Mouse (Mus musculus): ENCODE measurements around the gene Gm853.
"Not testable (repeated sequence)": the region's sequence is repeated elsewhere in the genome, so short reads cannot be mapped to it uniquely, and the experiment has no call there.

The Gm853 gene

DNA sequence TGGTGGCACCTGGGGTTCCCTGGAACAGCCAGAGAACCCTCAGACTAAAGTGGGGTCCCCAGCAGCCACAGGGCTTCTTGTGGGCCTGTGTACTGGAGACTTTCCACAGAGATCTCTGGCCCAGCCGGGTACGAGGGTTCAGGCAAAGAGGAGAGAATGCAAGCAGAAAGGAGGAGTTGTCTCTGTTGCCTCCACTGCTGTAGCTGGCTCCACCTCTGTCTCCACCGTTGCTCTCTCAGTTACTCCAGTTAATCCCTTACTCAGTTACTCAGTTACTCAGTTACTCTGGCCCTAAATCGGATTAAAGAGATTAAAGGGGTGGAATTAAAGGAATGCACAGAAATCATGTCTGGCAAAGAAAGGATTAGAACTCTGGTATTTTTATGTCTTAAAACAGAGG, at the start of gene Gm853:
Gene Gm853, minus strand, starts transcription at position 223 of the 400 bp plus-strand sequence.
- no peak for DNase-seq (ENCODE audit: extremely low spot score)

DNA sequence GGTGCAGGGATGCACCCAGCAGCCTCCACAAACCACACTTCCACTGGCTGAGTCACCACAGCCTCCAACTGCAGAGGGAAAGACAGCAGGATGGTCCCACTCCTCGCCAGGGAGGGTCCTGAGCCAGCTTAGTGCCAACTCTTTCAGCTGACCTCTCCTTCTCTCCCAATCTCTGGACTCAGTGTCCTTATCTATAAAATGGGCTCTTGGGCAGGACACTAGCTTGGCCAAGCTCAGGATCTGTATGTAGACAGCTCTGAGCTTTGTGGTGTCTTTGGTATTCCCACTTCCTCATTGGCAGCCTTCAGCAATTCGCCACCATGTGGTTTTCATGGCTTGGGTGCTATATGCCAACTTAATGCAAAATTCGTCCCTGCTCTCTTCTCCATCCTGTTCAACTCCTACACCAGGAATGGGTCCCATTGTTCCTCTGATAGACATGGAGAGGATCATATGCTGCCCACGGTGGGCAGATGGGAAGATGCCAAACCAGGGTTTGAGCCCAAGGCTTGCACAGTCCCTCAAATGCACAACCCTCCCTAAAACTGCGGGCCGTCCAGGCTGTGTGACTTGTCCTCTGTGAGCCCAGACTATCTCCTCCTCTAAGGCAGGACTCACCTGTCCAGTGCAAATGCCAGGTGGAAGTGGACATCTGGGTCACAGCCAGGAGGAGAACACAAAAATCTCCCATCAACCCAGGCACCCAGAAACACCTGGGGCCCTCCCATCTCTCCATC, 48.6 kb upstream of the Gm853 start:
- DNase-seq (ENCODE audit: extremely low spot score): no peak

DNA sequence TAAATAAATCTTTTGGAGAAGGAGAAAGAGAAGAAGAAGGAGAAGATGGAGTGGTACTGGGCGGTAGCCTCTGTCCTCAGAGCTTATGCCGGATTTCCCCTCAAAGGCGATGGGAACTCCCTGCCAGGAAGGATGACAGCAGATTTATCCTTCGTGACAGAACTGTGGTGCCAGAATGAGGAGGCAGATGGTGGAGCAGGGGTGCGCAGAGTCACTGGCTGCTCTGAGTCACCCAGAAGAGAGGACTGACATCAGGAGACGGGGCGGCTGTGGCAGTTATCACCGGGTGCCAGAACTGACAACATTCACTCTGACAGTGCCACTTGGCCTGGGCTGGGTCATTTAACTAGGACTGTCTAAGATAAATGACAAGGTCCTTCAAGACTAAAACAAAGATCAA, 47.9 kb upstream of the Gm853 start:
- no peak for DNase-seq (ENCODE audit: extremely low spot score)

DNA sequence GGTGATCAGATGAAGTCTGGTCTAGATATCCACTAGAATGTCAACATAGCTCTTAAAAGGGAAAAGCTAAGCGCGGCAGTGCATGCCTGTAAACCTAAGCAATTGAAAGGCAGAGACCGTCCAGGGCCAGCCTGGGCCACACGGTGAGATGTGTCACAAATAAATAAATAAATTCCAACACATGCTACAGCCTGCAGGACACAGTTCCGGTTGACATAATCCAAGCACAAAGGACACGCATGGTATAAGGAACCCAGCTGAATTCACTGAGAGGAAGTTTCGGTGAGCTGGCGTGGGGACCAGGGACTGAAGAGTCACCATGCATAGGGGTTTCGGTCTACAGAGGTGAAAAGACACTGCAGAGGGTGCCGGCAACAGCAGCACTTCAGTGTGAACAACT, 46.5 kb upstream of the Gm853 start:
- no peak for DNase-seq (ENCODE audit: extremely low spot score)

DNA sequence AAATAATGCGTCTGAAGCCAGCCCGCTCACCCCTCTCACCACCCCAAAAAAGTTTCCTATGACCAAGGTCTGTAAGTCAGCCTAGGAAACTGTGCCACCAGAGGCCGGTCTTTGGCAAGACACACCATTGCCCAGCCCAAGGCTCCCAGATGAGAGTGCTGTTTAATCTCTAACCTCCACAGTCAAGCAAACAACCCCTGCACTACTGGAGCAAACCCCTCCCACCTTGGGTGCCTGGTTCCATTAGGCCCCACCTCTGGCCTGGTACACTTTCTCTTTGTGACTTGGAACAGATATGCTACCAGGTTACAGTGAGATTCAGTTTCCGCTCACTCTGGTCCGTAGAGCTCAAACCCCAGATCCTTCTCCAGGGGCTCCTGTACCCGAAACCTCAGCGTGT, 44.9 kb upstream of the Gm853 start:
- no peak for DNase-seq (ENCODE audit: extremely low spot score)

DNA sequence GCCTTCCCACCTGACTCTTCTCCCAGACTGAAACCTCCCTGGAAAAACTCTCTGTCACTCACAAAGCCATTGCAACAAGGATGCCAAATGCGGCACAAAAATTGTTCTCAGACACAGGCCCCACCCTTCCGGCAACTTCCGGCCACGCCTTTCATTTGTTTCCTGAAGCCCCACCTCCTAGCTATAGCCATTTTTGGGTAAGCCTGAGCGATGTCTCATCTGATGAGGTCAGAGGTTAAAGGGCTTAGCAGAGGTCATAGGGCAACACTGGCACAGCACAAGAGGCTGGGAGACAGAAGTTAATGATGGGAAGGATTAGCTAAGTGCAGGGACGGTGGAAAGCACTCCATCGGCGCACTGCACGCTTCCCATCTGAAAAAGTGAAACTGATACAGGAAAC, 44.4 kb upstream of the Gm853 start:
- peak; percentile 38 for DNase-seq (ENCODE audit: extremely low spot score)

DNA sequence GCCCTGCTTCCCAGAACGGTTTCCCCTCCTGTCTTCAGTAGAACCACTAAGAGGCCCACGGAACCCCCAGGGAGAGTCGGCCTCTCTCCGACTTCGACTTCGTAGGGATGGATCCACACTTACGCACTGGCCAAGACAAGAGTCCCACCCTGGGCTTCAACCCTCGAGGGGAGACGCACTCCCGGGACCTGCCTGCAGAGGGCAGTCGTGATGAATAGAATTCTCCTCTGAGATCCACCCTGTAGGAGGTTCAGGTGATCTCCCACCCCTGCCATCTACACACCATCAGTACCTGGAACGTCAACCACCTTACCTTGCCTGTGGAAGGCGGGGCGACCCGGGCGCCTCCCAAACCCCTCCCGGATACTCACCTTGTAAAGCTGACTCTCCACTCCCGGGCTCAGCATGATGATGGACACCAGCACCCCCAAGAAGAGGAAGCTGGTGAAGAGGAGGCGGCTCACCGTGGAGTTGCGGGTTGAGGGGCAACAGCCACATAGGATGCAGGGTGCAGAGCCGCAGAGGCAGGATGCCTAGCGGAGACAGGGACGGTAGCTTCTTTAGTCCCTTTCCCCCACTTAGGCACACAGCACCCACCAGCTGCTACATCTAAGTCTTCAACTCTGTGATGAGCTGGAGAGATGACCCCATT, 42.6 kb upstream of the Gm853 start:
- peak; percentile 77 for DNase-seq (ENCODE audit: extremely low spot score)

DNA sequence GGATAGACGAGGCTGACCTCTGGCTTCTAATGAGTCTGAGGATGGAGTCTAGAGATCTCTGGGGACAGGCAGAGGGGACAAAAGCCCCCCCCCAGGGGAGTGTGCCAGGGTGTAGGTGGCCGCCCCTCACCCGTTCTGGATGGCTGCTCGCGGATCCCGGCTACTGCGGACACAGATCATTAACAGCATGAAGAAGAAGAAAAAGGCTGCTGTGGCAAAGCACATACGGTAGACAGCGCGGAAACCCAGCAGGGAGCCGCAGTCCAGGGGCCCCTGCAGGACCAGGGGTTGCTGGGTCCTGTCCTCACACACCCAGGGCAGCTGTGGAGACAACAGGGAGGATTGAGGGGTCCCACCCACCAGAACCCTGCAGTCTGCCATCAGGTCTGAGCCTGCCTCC, 41.9 kb upstream of the Gm853 start:
- no peak for DNase-seq (ENCODE audit: extremely low spot score)

DNA sequence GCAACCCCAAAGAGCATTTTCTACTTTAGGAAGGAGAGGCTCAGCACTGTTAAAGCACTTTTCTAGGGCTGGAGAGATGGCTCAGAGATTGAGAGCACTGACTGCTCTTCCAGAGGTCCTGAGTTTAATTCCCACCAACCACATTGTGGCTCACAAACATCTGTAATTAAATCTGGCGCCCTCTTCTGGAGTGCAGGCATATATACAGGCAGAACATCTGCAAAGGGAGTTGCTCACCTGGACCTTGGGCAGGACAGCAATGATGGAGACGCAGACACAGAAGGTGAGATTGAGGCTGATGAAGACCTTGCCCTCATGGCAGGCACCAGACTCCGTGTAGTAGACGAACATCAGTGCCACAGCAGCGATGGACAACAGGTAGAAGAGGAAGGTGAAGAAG, 38.2 kb upstream of the Gm853 start:
- no peak for DNase-seq (ENCODE audit: extremely low spot score)

DNA sequence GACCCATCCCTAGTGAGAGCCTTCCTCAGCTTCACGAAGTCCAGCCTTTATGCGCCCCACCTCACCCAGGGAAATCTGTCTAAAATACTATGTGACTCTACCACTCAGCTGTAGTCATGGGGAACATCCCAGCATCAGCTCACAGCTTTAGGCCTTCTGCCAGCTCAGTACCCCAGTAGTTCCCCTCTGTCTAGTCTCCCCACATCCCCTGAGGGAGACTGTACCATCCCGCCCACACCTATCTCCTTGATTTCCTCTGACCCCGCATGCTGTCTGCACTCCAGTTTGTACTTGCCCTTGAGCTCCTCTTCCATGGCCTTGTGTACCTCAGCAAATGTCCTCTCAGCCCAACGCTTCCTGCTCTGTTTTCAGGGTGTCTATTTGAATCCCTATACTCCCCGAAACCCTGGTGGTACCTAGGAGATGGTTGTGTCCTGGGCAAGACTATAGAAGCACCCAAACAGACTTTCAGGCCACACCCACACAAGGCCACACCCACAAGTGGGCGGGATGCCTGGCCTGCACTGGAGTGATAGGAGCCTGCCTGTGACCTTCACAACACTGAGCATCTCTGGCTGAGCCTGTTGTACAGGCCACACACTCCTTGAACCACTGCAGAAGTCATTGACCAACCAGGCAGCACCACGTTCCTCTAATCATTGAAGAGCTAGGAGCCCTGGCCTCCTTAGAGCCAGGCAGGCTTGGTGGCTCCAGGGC, 30.4 kb upstream of the Gm853 start:
- DNase-seq (ENCODE audit: extremely low spot score): no peak

DNA sequence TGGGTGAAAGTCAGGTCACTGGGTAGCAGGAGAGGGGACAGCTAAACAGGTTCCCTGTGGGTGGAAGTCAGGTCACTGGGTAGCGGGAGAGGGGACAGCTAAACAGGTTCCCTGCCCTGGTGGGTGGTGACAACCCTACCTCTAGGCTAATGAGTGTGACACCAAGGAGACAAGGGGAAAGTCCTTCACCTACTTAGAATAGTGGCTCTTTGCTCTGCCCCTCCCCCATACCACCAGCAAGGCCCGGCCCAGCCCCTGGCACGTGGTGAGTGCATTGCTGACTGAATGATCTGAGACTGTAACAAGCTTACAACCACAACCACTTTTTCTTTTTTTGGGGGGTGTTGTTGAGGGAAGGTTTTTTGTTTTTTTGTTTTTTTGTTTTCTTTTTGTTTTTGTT, 29.6 kb upstream of the Gm853 start:
- no peak for DNase-seq (ENCODE audit: extremely low spot score)

DNA sequence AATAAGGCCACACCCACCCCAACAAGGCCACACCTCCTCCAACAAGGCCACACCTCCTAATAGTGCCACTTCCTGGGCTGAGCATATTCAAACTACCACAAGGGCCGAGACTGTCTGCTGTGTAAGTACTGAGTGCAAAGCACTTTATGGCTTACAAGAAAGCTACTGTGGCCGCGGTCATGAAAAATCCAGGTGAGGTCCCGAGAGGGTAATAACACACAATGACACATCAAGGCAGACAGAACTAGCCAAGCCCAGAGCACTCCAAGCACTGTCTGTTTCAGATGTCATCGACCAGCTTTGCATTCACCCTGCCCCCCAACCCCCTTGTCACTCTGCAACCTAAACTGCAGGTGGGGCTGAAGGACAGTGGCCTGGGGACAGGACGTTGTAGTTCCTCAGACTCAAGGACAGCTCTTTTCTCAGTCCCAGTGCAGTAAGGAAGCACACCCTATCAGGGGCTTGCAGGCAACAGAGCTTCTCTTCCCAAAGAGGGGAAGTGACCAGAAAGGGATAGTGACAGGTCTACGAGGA, 29.0 kb upstream of the Gm853 start:
- no peak for DNase-seq (ENCODE audit: extremely low spot score)

DNA sequence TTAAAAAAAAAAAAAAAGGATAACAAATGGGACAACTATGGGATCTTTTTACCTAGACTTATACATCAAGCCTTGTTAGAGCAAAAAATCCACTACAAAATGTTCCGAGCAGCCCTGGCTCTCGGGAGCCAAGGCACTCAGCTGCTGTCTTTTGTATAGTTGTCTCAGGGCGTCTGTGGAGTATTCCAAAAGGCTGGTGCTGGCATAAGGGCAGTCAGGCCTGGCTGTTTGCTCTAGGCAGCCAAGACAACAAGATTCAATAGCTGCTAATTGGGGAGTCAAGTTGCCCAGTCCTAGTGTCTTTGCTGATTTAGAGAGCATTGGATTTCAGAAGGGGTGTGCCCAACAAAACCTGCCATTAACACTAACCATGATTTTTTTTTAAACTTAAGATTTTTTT, 26.4 kb upstream of the Gm853 start:
- DNase-seq (ENCODE audit: extremely low spot score): no peak

DNA sequence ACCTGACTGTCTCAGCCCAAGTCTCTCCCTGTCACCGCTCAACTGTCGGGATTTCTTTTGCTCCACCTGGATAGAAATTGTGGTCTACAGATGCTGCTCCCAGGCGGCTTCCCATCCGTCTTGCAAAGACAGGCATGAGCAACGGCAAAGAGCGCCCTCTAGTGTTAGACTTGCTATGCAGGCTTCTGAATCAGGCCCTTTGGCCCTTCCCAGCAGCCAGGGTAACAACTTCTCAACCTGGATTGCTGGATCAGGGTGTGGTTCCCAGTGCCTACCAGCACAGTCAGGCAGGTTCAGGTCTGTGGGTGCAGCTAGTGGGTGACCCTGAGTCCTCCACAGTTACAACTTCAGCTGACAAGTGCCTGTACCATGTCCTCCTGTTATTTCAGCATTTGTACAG, 23.9 kb upstream of the Gm853 start:
- DNase-seq (ENCODE audit: extremely low spot score): peak; percentile 81

DNA sequence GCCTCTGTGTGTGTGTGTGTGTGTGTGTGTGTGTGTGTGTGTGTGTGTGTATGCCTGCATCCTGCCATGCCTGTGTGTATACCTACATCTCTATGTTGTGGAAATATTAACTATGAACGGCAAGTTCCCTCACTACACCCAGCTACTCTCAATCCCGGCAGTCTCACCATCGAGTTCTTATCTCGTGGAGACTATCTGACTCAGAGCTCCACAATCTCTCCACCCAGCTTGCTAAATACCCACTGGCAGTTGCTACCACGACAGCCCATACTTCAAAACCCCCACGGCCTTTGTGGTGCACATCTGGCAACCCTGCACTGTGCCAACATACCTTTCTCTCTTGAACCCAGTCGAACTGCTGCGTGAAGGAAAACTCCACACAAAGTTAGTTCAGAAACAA, 22.5 kb upstream of the Gm853 start:
- DNase-seq (ENCODE audit: extremely low spot score): no peak

DNA sequence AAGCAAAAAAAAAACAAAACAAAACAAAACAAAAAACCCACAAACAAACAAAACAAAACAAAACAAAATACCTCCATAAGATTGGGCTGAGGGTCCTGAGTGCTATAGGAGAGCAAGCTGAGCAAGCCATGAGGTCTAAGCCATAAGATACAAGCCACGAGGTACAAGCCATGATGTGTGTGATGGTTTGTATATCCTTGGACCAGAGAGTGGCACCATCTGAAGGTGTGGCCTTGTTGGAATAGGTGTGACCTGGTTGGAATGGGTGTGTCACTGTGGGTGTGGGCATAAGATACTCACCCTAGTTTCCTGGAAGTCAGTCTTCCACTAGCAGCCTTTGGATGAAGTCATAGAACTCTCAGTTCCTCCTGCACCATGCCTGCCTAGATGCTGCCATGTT, 21.4 kb upstream of the Gm853 start:
- not testable (repeated sequence) for DNase-seq (ENCODE audit: extremely low spot score)

DNA sequence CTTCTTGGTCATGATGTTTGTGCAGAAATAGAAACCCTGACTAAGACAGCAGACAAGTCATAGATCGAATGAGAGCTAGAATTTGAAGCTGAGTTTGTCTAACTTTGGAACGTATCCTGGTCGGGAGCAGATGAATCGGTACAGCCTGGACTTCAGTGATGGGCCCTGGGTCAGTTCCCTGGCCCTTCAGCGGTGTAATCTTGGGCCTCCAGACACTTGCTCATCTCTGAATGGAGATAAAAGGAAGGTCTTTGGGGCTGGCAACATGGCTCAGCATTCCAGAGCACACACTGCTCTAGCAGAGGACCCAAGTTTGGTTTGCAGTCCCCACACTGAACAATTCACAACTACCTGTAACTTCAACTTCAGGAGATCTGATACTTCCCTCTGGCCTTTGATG, 20.8 kb upstream of the Gm853 start:
- no peak for DNase-seq (ENCODE audit: extremely low spot score)

DNA sequence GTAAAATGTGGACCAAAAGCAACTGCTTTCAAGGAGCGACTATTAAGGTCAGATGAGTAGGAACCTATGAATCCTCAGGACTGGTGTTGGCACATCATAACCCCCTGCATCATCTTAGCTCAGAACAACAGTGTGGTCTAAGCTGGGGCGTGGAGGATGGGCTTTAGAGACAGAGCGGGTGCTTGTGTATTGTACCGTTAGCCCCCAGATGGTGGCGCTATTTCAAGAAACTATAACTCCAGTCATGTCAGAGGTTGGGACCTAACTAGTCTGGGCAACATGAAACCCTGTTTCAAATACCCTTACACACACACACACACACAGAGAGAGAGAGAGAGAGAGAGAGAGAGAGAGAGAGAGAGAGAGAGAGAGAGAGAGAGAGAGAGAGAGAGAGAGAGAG, 18.5 kb upstream of the Gm853 start:
- DNase-seq (ENCODE audit: extremely low spot score): no peak

DNA sequence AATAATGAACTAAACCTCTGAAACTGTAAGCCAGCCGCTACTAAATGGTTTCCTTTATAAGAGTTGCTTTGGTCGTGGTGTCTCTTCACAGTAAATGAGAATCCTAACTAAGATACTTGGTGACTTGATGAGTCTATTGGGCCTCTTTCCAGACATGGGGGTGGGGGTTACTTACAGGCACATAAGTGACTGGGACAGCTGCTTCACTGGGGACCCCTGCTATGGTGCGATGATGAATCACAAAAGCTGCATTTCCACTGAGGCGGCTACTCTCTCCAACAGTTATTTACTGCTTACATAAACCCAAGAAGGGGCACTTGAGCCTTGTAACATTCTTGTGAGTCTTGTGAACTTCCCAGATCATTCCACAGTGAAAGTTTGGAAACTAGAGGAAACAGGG, 15.4 kb upstream of the Gm853 start:
- DNase-seq (ENCODE audit: extremely low spot score): no peak

DNA sequence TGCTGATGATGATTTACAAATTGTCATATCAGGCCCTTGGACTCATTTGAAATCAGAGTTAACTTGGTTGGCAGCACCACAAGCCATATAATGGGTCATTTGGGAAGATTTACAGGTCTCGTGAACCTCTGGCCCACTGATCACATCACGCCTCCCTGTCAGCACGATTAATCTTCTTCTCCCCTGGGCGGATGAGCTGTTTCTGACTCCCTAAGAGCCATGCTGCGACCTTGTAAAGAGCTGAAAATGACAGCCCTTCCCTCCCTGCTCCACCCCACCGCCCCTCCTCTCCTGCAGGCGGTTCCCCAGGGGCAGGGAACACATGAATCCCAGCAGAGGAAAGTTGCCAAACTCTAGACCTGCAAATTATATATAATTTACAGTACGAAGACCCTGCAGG, 14.2 kb upstream of the Gm853 start:
- no peak for DNase-seq (ENCODE audit: extremely low spot score)

DNA sequence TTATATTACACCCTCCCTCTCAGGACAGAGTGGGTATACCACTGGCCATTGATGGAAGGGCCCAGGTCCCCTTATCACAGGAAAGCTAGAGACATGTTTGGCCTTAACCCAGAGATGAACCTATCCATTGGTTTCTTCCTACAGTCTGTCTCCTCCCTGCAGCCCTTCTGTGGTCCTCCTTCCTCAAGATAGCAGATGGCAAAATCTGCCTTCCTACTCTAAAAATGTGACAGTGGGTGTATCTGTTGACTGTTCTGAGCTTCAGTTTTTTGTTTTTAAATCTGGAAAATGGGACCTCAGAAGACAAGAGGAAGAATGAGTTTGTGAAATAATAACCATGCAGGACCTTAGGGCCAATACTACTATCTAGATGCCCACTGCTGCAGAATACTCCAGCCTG, 1.9 kb upstream of the Gm853 start:
- no peak for DNase-seq (ENCODE audit: extremely low spot score)

DNA sequence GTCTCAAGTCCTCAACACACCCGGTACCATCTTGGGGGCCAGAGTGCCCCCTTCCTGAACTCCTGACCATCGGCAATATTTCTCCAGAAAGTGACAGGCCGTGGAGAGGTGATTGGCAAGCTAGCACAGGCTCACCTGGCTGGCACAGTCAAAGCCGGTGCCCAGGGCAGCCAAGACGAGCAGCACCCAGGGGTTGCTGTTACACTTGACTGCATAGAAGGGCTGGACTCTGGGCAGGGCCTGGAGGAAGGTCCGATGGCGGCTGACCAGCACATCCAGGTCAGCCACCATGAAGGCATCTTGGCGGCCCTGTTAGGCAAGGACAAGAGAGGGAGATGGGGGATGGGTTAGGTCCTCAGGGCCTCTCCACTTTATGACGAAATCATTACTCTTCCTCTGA, 2.0 kb downstream of the Gm853 start:
- no peak for DNase-seq (ENCODE audit: extremely low spot score)

DNA sequence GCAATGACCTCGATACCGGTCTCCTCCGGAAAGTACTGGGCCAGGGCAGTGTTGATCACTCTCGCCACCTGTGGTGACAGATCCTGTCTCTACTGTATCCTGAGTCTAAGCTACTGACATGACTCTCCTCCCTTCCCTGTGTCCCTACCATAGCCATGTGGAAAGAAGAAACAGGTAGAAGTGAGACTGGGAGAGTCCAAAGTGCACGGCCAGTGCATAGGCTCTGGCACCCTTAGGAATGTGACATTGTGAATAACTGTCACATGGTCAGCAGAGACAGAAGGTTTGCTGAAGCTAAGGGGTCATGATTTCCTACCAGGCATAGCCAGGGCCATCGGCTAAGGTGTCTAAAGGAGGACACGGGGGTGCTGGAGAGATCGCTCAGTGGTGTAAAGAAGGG, 6.8 kb downstream of the Gm853 start:
- DNase-seq (ENCODE audit: extremely low spot score): no peak

All from embryo, embryonic 9.5 days (tissue).